Mouse (Mus musculus): ENCODE results near the gene Srrm4. TPM values are rescaled to one million over a fixed set of nuclear protein-coding genes. Genes with fewer than 3 reads are reported as not detected.

Srrm4 gene
- total and polyA plus RNA-seq, 3 experiments, result not detected

DNA sequence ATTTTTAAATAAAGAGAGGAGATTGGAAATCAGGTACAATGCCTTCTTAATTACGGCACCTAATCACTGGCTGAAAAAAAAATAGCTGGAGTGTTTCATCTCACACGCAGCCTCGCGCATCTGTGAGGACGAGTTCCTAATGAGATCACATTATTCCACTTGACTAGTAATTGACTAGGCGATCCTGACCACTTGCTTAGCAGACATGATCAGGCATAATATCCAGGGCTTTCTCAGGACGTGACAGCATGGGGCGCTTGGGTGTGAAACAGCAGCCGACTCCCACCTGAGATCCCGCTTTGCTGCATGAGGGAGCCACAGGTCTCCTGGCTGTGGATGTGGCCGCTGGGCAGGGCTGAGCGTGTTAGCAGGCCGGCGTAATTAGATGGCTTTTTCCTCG lies 90.3 kb downstream of the Srrm4 start:
- Histone ChIP-seq H3K9me3 (replicated peaks; ENCODE audit: insufficient read depth, low read length) (no peaks in the 10 kb centered on the region), H3K4me1 (ENCODE audit: control insufficient read depth in 1 of 2, insufficient read depth in 2 of 2, low read length in 2 of 2) (no peaks in the 10 kb centered on the region)

DNA sequence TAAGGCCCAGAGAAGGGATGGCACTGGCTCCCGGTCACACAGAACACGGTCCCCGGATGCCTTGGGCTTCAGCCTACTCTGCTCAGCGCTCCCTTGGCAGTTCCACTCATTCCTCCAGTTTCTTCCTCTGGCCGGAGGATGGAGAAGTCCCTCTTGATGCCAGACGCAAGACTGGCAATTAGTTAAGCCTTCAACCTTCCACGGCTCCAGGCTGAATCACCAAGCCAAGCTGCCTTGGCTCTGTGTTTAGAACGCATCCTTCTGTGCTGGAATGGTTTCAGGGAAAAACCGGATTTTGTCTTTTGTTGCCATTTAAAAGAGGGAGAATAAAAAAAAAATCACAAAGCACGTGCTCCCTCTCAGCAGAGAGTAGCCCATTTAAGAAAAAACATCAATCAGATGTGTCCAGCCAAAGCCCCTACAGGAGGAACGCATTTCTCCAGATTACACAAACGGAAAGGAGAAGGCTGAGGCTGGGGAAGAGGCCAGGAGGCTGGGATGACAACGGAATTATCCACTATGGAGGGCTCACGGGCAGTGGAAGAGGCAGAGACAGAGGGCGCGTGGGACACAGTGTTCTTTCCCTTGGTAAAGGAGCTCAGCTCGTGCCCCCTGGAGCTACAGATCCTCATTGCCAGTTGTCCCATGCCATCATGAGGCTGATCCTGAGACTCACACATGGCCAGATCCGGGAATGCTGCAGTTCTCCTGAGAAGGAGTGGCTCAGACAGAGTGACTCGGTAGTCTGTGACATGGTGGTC lies 92.6 kb downstream of the Srrm4 start:
- Histone ChIP-seq H3K4me3 (ENCODE audit: control insufficient read depth in 1 of 2, insufficient read depth in 1 of 2, low read depth in 2 of 2, low read length in 2 of 2) (no peak overlapping the region), H3K27ac (ENCODE audit: control insufficient read depth, low read depth, low read length) (no peak overlapping the region), H3K9me3 (replicated peaks; ENCODE audit: insufficient read depth, low read length) (no peaks in the 10 kb centered on the region), H3K4me1 (ENCODE audit: control insufficient read depth in 1 of 2, insufficient read depth in 2 of 2, low read length in 2 of 2) (no peaks in the 10 kb centered on the region), H3K36me3 (ENCODE audit: control insufficient read depth in 1 of 2, insufficient read depth in 2 of 2, low read length in 2 of 2) (no peaks in the 10 kb centered on the region), H3K27me3 (ENCODE audit: control insufficient read depth in 1 of 2, insufficient read depth in 2 of 2, low read length in 2 of 2) (no peaks in the 10 kb centered on the region), H3K9ac (ENCODE audit: control insufficient read depth, low read depth, low read length, poor library complexity, severe bottlenecking) (no peak overlapping the region), H3K79me2 (ENCODE audit: control insufficient read depth, insufficient read depth, low read length, poor library complexity) (no peaks in the 10 kb centered on the region)
- DNase-seq (ENCODE audit: low read depth, low spot score), result no peak
- TF ChIP-seq E2F4 (IDR thresholded peaks at IDR 0.05; ENCODE audit: borderline replicate concordance, low read depth, low read length), result no peak
- no peak for TF ChIP-seq ZMIZ1 (IDR thresholded peaks at IDR 0.05; ENCODE audit: low read depth, low read length)
- TF ChIP-seq POLR2A (IDR thresholded peaks at IDR 0.05; ENCODE audit: control insufficient read depth in 1 of 2, insufficient read depth in 1 of 2, low read depth in 1 of 2, low read length in 2 of 2, poor library complexity in 1 of 2), result no peak
- TF ChIP-seq POLR2AphosphoS5 (IDR thresholded peaks at IDR 0.05; ENCODE audit: borderline replicate concordance, low read depth, low read length), result no peak
- no peak for TF ChIP-seq MAZ (IDR thresholded peaks at IDR 0.05; ENCODE audit: low read depth, low read length)
- no peak for TF ChIP-seq NELFE (IDR thresholded peaks at IDR 0.05; ENCODE audit: low read depth, low read length)
- TF ChIP-seq TCF12 (IDR thresholded peaks at IDR 0.05; ENCODE audit: low read depth, low read length), result no peak
- TF ChIP-seq CHD1 (IDR thresholded peaks at IDR 0.05; ENCODE audit: low read depth, low read length), result no peak
- no peak for TF ChIP-seq BHLHE40 (IDR thresholded peaks at IDR 0.05; ENCODE audit: borderline replicate concordance, low read depth, low read length)
- no peak for TF ChIP-seq RCOR1 (IDR thresholded peaks at IDR 0.05; ENCODE audit: low read depth, low read length)
- TF ChIP-seq UBTF (IDR thresholded peaks at IDR 0.05; ENCODE audit: borderline replicate concordance, insufficient read depth, low read depth, low read length), result no peak
- TF ChIP-seq TBP (IDR thresholded peaks at IDR 0.05; ENCODE audit: low read depth, low read length), result no peak
- TF ChIP-seq ELF1 (IDR thresholded peaks at IDR 0.05; ENCODE audit: low read depth, low read length), result no peak
- no peak for TF ChIP-seq MXI1 (IDR thresholded peaks at IDR 0.05; ENCODE audit: low read depth, low read length)

More for the DNA sequence above, 90.3 kb downstream of the Srrm4 start:
- no peaks in the 10 kb centered on the region for H3K27me3 ChIP-seq (ENCODE audit: control insufficient read depth in 1 of 2, insufficient read depth in 2 of 2, low read length in 2 of 2)
- no peak for TF ChIP-seq TCF12 (IDR thresholded peaks at IDR 0.05; ENCODE audit: low read depth, low read length)
- TF ChIP-seq MAFK (IDR thresholded peaks at IDR 0.05; ENCODE audit: borderline replicate concordance, low read depth, low read length), result no peak
- no peak for TF ChIP-seq NRF1 (IDR thresholded peaks at IDR 0.05; ENCODE audit: insufficient read depth, low read depth, low read length, poor library complexity, severe bottlenecking)
- no peak for TF ChIP-seq TBP (IDR thresholded peaks at IDR 0.05; ENCODE audit: low read depth, low read length)
- TF ChIP-seq JUND (IDR thresholded peaks at IDR 0.05; ENCODE audit: low read depth, low read length), result no peak
- no peak for TF ChIP-seq CHD1 (IDR thresholded peaks at IDR 0.05; ENCODE audit: low read depth, low read length)
- no peak for TF ChIP-seq USF1 (IDR thresholded peaks at IDR 0.05; ENCODE audit: low read depth, low read length)
- TF ChIP-seq RAD21 (IDR thresholded peaks at IDR 0.05; ENCODE audit: low read depth, low read length), result no peak
- TF ChIP-seq CHD2 (IDR thresholded peaks at IDR 0.05; ENCODE audit: low read length), result no peak
- no peak for TF ChIP-seq SIN3A (IDR thresholded peaks at IDR 0.05; ENCODE audit: low read length)
- TF ChIP-seq ELF1 (IDR thresholded peaks at IDR 0.05; ENCODE audit: low read depth, low read length), result no peak
- no peak for TF ChIP-seq POLR2AphosphoS2 (IDR thresholded peaks at IDR 0.05; ENCODE audit: low read length)
- no peak for TF ChIP-seq CTCF (IDR thresholded peaks at IDR 0.05 in 2 of 3, conservative IDR thresholded peaks at IDR 0.05 in 1 of 3; ENCODE audit: control insufficient read depth in 1 of 3, insufficient read depth in 1 of 3, low read depth in 2 of 3, low read length in 3 of 3, poor library complexity in 1 of 3, severe bottlenecking in 1 of 3)
- no peak for TF ChIP-seq ZKSCAN1 (IDR thresholded peaks at IDR 0.05; ENCODE audit: low read depth, low read length)
- no peak for DNase-seq (ENCODE audit: low read depth, low spot score)
- H3K79me2 ChIP-seq (ENCODE audit: control insufficient read depth, insufficient read depth, low read length, poor library complexity), result no peaks in the 10 kb centered on the region
- no peaks in the 10 kb centered on the region for H3K36me3 ChIP-seq (ENCODE audit: control insufficient read depth in 1 of 2, insufficient read depth in 2 of 2, low read length in 2 of 2)
- no peak overlapping the region for H3K27ac ChIP-seq (ENCODE audit: control insufficient read depth, low read depth, low read length)
- H3K9ac ChIP-seq (ENCODE audit: control insufficient read depth, low read depth, low read length, poor library complexity, severe bottlenecking), result no peak overlapping the region
- H3K4me3 ChIP-seq (ENCODE audit: control insufficient read depth in 1 of 2, insufficient read depth in 1 of 2, low read depth in 2 of 2, low read length in 2 of 2), result no peak overlapping the region

Measured in MEL (cell line).